ENCODE assay signal across 8 mouse cellular contexts in genomic region chr4:43631046-43631955, GRCm38 (mm10). TPM values are rescaled to one million over a fixed set of nuclear protein-coding genes. Genes with fewer than 3 reads are reported as not detected.
DNase-seq lines count a peak whose midpoint lies in the region; ATAC-seq and TF ChIP-seq lines count a peak whose summit lies in the region.

Gene Npr2 (plus strand): TSS chr4:43631935.

- H3K9me3 ChIP-seq in erythroblast, embryonic 14.5 days (ENCODE audit: control insufficient read depth, low read length) = no peaks in the 10 kb centered on the region; the same call in 1 of the 2 replicates
- no peaks in the 10 kb centered on the region for H3K9me3 ChIP-seq in heart, embryonic 15.5 days (replicated peaks)
- no peaks in the 10 kb centered on the region for H3K9me3 ChIP-seq in lung, postnatal 0 days (ENCODE audit: low read length)

- no peak; the same call in none of the 2 replicates for TF ChIP-seq POLR2A in embryonic fibroblast, embryonic 13.5 days (IDR thresholded peaks at IDR 0.05; ENCODE audit: low read depth, low read length)

- TF ChIP-seq CTCF in embryonic fibroblast, embryonic 13.5 days (IDR thresholded peaks at IDR 0.05; ENCODE audit: borderline replicate concordance, insufficient read depth, low read length) = no peak
- no peak for TF ChIP-seq CTCF in lung, postnatal 0 days (IDR thresholded peaks at IDR 0.05)

- peaks cover 32% of the 10 kb centered on the region for H3K4me1 ChIP-seq in erythroblast, embryonic 14.5 days (ENCODE audit: control insufficient read depth)
- peaks cover 7% of the 10 kb centered on the region for H3K4me1 ChIP-seq in embryonic fibroblast, embryonic 13.5 days (ENCODE audit: control insufficient read depth, insufficient read depth, low read length)
- H3K4me1 ChIP-seq in heart, embryonic 15.5 days (replicated peaks) = peaks cover 42% of the 10 kb centered on the region
- peaks cover 4% of the 10 kb centered on the region; the same call in 1 of the 2 replicates for H3K4me1 ChIP-seq in lung, postnatal 0 days (ENCODE audit: insufficient read depth, low read depth, low read length)

- H3K4me3 ChIP-seq in erythroblast, embryonic 14.5 days (replicated peaks) = peak within 1 kb of the TSS; percentile 51
- H3K4me3 ChIP-seq in embryonic fibroblast, embryonic 13.5 days (ENCODE audit: insufficient read depth, low read length) = peak within 1 kb of the TSS; percentile 84
- H3K4me3 ChIP-seq in heart, embryonic 15.5 days = peak within 1 kb of the TSS; percentile 78
- H3K4me3 ChIP-seq in lung, postnatal 0 days (ENCODE audit: low read depth, low read length) = peak within 1 kb of the TSS; percentile 65

- ATAC-seq in erythroblast, adult 5-6 weeks (replicated peaks; ENCODE audit: low FRiP score, poor library complexity, severe bottlenecking) = no peak
- ATAC-seq in heart, embryonic 15.5 days (replicated peaks; ENCODE audit: insufficient number of reproducible peaks, insufficient read depth, low FRiP score, low read depth) = peak; percentile 59
- peak; percentile 69 for ATAC-seq in lung, postnatal 0 days

- DNase-seq in adrenal gland, postnatal 36 days = peak; percentile 62 to 78
- peak; percentile 72 to 79 for DNase-seq in kidney, postnatal 4 days
- DNase-seq in lung, postnatal 0 days (ENCODE audit: low spot score) = peak; percentile 70
- DNase-seq in retina, postnatal 1 day = peak; percentile 73

- peak within 1 kb of the TSS; percentile 21; the same call in 1 of the 2 replicates for H3K27ac ChIP-seq in embryonic fibroblast, embryonic 13.5 days (ENCODE audit: insufficient read depth, low read length)
- peak within 1 kb of the TSS; percentile 83 for H3K27ac ChIP-seq in heart, embryonic 15.5 days
- peak within 1 kb of the TSS; percentile 80 for H3K27ac ChIP-seq in lung, postnatal 0 days (ENCODE audit: low read length)

- no peaks in the 10 kb centered on the region for H3K36me3 ChIP-seq in erythroblast, embryonic 14.5 days (ENCODE audit: control insufficient read depth)
- H3K36me3 ChIP-seq in heart, embryonic 15.5 days = no peaks in the 10 kb centered on the region
- H3K36me3 ChIP-seq in lung, postnatal 0 days (ENCODE audit: insufficient read depth, low read length) = no peaks in the 10 kb centered on the region

- H3K4me2 ChIP-seq in heart, embryonic 15.5 days = peak within 1 kb of the TSS; percentile 95
- H3K4me2 ChIP-seq in lung, postnatal 0 days (replicated peaks; ENCODE audit: low read depth, low read length) = peak within 1 kb of the TSS; percentile 91

- 3% methylated on average over 44 of the region's 70 CpGs for WGBS in heart, embryonic 15.5 days
- WGBS in lung, postnatal 0 days = 2% methylated on average over 26 of the region's 70 CpGs

- no peak for TF ChIP-seq EP300 in lung, postnatal 0 days (IDR thresholded peaks at IDR 0.05)

- peaks cover 40% of the 10 kb centered on the region for H3K27me3 ChIP-seq in erythroblast, embryonic 14.5 days (ENCODE audit: control insufficient read depth)
- H3K27me3 ChIP-seq in heart, embryonic 15.5 days = peaks cover 7% of the 10 kb centered on the region; the same call in 1 of the 2 replicates
- no peaks in the 10 kb centered on the region for H3K27me3 ChIP-seq in lung, postnatal 0 days (replicated peaks; ENCODE audit: insufficient read depth, low read length)

- peak within 1 kb of the TSS; percentile 91 for H3K9ac ChIP-seq in heart, embryonic 15.5 days
- H3K9ac ChIP-seq in lung, postnatal 0 days (replicated peaks; ENCODE audit: low read depth) = peak within 1 kb of the TSS; percentile 71

RNA-seq across cellular contexts. Expression of gene Npr2, which starts in this region (rescaled TPM):
- 0.15 TPM in 1 of 2 replicates, not detected in the other for polyA plus RNA-seq in erythroblast, embryonic 14.5 days (2012)
- total RNA-seq in erythroblast, adult 5-6 weeks (2015; ENCODE audit: low replicate concordance) = not detected in 2 replicates
- total RNA-seq in erythroblast, adult 5-6 weeks (2017; ENCODE audit: low replicate concordance) = 1.9 TPM in 1 of 2 replicates, not detected in the other
- 10 to 100 TPM; 27.7 to 37.9 TPM for total RNA-seq in adrenal gland, postnatal 36 days (2021)
- polyA plus RNA-seq in embryonic fibroblast, embryonic 13.5 days (2011; ENCODE audit: insufficient read length, low read depth, missing spikeins) = 60.0 and 62.1 TPM in 2 replicates
- 6.7 and 10.8 TPM in 2 replicates for polyA plus RNA-seq in heart, embryonic 15.5 days (2015; fragmentation: Nextera tagmentation; extraction: Ambion mirVana)
- 11.9 and 12.8 TPM in 2 replicates for polyA plus RNA-seq in lung, postnatal 0 days (2015; fragmentation: Nextera tagmentation; extraction: Ambion mirVana)

Comparison
In these comparisons a context has a peak if more than half of its experiments do, and no peak if none do; other contexts are left out.
1. RNA of gene Npr2 (total RNA-seq): 27.7 to 37.9 TPM in adrenal gland, postnatal 36 days; 1.9 TPM in erythroblast, adult 5-6 weeks; every median in the first group is over 4 times any median in the second.
2. H3K27ac ChIP-seq: peak in every context shown above with its lines; median percentile 83 in heart, embryonic 15.5 days; 80 in lung, postnatal 0 days; 21 in embryonic fibroblast, embryonic 13.5 days.
3. Peak in every context shown above with its lines, with median percentiles within 50 percentile points of each other: H3K4me3 ChIP-seq and DNase-seq.